Mouse (Mus musculus): ENCODE data around the gene Rrp9. TPM values are rescaled to one million over a fixed set of nuclear protein-coding genes. Genes with fewer than 3 reads are reported as not detected.

Rrp9 gene
- total and polyA plus RNA-seq, 3 experiments: 315 to 395 TPM; not detected in 1

DNA sequence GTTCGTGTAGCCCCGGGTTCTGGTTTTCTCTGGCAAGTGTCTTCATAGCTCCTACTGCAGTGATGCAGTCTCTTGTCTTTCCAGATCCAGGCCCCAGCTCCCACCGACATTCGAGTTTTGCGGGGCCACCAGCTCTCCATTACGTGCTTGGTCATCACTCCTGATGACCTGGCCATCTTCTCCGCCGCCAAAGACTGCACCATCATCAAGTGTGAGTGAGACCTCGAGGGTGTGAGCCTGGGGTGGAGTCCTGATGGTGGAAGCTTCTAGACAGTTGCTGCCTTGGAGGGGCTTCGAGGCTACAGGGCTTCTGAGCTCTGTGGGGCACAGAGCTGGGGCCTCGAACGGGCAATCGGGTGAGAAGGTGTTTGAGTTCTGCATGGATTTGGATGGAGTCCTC, 5.9 kb downstream of the Rrp9 start:
- Histone ChIP-seq H3K27ac (ENCODE audit: control insufficient read depth, low read depth, low read length) (no peak overlapping the region), H3K9ac (ENCODE audit: control insufficient read depth, low read depth, low read length, poor library complexity, severe bottlenecking) (no peak overlapping the region), H3K27me3 (ENCODE audit: control insufficient read depth in 1 of 2, insufficient read depth in 2 of 2, low read length in 2 of 2) (no peaks in the 10 kb centered on the region), H3K4me1 (ENCODE audit: control insufficient read depth in 1 of 2, insufficient read depth in 2 of 2, low read length in 2 of 2) (peaks cover 0 to 9% of the 10 kb centered on the region in 2 experiments; a peak in 3 of 4 replicates), H3K79me2 (ENCODE audit: control insufficient read depth, insufficient read depth, low read length, poor library complexity) (peaks cover 27% of the 10 kb centered on the region), H3K36me3 (ENCODE audit: control insufficient read depth in 1 of 2, insufficient read depth in 2 of 2, low read length in 2 of 2) (peaks cover 0 to 3% of the 10 kb centered on the region in 2 experiments; a peak in 3 of 4 replicates), H3K9me3 (replicated peaks; ENCODE audit: insufficient read depth, low read length) (no peaks in the 10 kb centered on the region), H3K4me3 (ENCODE audit: control insufficient read depth in 1 of 2, insufficient read depth in 1 of 2, low read depth in 2 of 2, low read length in 2 of 2) (no peak overlapping the region)
- TF ChIP-seq NRF1 (IDR thresholded peaks at IDR 0.05; ENCODE audit: insufficient read depth, low read depth, low read length, poor library complexity, severe bottlenecking) (no peak), SMC3 (IDR thresholded peaks at IDR 0.05; ENCODE audit: low read depth, low read length) (no peak), USF1 (IDR thresholded peaks at IDR 0.05; ENCODE audit: low read depth, low read length) (no peak), MAX (IDR thresholded peaks at IDR 0.05; ENCODE audit: low read length) (no peak), NELFE (IDR thresholded peaks at IDR 0.05; ENCODE audit: low read depth, low read length) (no peak), RCOR1 (IDR thresholded peaks at IDR 0.05; ENCODE audit: low read depth, low read length) (no peak), USF2 (IDR thresholded peaks at IDR 0.05; ENCODE audit: borderline replicate concordance in 1 of 2, insufficient read depth in 1 of 2, low read depth in 1 of 2, low read length in 2 of 2) (no peak), TAL1 (IDR thresholded peaks at IDR 0.05; ENCODE audit: low read length) (no peak), UBTF (IDR thresholded peaks at IDR 0.05; ENCODE audit: borderline replicate concordance, insufficient read depth, low read depth, low read length) (no peak), MXI1 (IDR thresholded peaks at IDR 0.05; ENCODE audit: low read depth, low read length) (no peak)
- no peak for DNase-seq (ENCODE audit: low read depth, low spot score)

DNA sequence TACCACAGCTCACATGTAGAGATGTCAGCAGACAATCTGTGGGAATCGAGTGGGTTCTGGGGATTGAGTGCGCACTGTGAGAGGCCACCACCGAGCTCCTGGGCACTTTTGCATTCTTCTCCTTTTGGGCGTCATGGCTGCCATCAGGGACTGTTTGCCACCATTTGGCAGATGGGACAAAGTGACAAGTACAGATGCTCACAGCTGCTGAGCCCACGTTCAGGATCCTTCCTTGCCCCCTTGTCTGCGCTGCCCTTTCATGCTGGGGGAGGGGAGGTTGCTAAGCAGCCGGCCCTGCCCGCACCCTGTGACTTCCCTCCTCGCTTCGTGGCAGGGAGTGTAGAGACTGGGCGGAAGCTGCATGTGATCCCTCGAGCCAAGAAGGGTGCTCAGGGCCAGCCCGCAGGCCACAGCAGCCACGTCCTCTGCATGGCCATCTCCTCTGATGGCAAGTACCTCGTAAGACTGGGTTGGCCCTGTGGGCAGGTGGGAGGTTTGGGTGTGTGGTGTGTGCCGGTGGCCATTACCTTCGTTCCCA, 6.9 kb downstream of the Rrp9 start:
- no peak overlapping the region for H3K27ac ChIP-seq (ENCODE audit: control insufficient read depth, low read depth, low read length)
- TF ChIP-seq ELF1 (IDR thresholded peaks at IDR 0.05; ENCODE audit: low read depth, low read length): no peak
- no peak for TF ChIP-seq UBTF (IDR thresholded peaks at IDR 0.05; ENCODE audit: borderline replicate concordance, insufficient read depth, low read depth, low read length)

DNA sequence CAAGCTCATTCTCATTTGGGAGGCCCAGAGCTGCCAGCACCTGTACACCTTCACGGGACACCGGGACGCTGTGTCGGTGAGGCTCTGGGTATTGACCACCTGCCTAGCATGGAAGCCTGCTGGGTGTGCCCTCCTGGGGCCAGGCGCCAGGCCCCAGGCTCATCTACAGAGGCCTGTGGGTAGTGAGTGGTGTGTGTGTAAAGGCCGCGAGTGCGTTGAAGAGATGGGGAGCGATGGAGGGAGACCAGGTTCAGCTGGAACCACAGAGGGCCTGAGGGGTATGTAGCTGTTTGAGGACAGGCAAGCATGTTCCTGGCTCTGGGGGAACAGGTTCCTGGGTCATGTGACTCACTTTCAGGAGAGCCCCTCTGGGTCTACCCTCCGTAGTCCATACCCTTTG, 7.4 kb downstream of the Rrp9 start:
- Histone ChIP-seq H3K4me3 (ENCODE audit: control insufficient read depth in 1 of 2, insufficient read depth in 1 of 2, low read depth in 2 of 2, low read length in 2 of 2) (no peak overlapping the region), H3K36me3 (ENCODE audit: control insufficient read depth in 1 of 2, insufficient read depth in 2 of 2, low read length in 2 of 2) (peaks cover 0 to 2% of the 10 kb centered on the region in 2 experiments; a peak in 3 of 4 replicates), H3K9ac (ENCODE audit: control insufficient read depth, low read depth, low read length, poor library complexity, severe bottlenecking) (no peak overlapping the region), H3K4me1 (ENCODE audit: control insufficient read depth in 1 of 2, insufficient read depth in 2 of 2, low read length in 2 of 2) (peaks cover 0 to 7% of the 10 kb centered on the region in 2 experiments; a peak in 3 of 4 replicates), H3K27ac (ENCODE audit: control insufficient read depth, low read depth, low read length) (no peak overlapping the region), H3K79me2 (ENCODE audit: control insufficient read depth, insufficient read depth, low read length, poor library complexity) (peaks cover 17% of the 10 kb centered on the region), H3K27me3 (ENCODE audit: control insufficient read depth in 1 of 2, insufficient read depth in 2 of 2, low read length in 2 of 2) (no peaks in the 10 kb centered on the region), H3K9me3 (replicated peaks; ENCODE audit: insufficient read depth, low read length) (no peaks in the 10 kb centered on the region)
- no peak for DNase-seq (ENCODE audit: low read depth, low spot score)
- TF ChIP-seq MEF2A (IDR thresholded peaks at IDR 0.05; ENCODE audit: extremely low read depth, insufficient replicate concordance, low read depth, low read length, poor library complexity, severe bottlenecking) (no peak), MYC (IDR thresholded peaks at IDR 0.05; ENCODE audit: low read depth, low read length) (no peak), GATA1 (IDR thresholded peaks at IDR 0.05; ENCODE audit: low read depth, low read length) (no peak), NELFE (IDR thresholded peaks at IDR 0.05; ENCODE audit: low read depth, low read length) (no peak), RCOR1 (IDR thresholded peaks at IDR 0.05; ENCODE audit: low read depth, low read length) (no peak), EP300 (IDR thresholded peaks at IDR 0.05; ENCODE audit: low read depth in 1 of 2, low read length in 2 of 2) (no peak), UBTF (IDR thresholded peaks at IDR 0.05; ENCODE audit: borderline replicate concordance, insufficient read depth, low read depth, low read length) (no peak), JUND (IDR thresholded peaks at IDR 0.05; ENCODE audit: low read depth, low read length) (no peak), MYB (IDR thresholded peaks at IDR 0.05; ENCODE audit: low read depth, low read length) (no peak), POLR2AphosphoS5 (IDR thresholded peaks at IDR 0.05; ENCODE audit: borderline replicate concordance, low read depth, low read length) (no peak), CTCF (IDR thresholded peaks at IDR 0.05 in 2 of 3, conservative IDR thresholded peaks at IDR 0.05 in 1 of 3; ENCODE audit: control insufficient read depth in 1 of 3, insufficient read depth in 1 of 3, low read depth in 2 of 3, low read length in 3 of 3, poor library complexity in 1 of 3, severe bottlenecking in 1 of 3) (no peak), E2F4 (IDR thresholded peaks at IDR 0.05; ENCODE audit: borderline replicate concordance, low read depth, low read length) (no peak), ZKSCAN1 (IDR thresholded peaks at IDR 0.05; ENCODE audit: low read depth, low read length) (no peak)

More for the DNA sequence above, 6.9 kb downstream of the Rrp9 start:
- Histone ChIP-seq H3K79me2 (ENCODE audit: control insufficient read depth, insufficient read depth, low read length, poor library complexity) (peaks cover 22% of the 10 kb centered on the region), H3K9ac (ENCODE audit: control insufficient read depth, low read depth, low read length, poor library complexity, severe bottlenecking) (no peak overlapping the region), H3K36me3 (ENCODE audit: control insufficient read depth in 1 of 2, insufficient read depth in 2 of 2, low read length in 2 of 2) (peaks cover 0 to 3% of the 10 kb centered on the region in 2 experiments; a peak in 3 of 4 replicates), H3K4me1 (ENCODE audit: control insufficient read depth in 1 of 2, insufficient read depth in 2 of 2, low read length in 2 of 2) (peaks cover 0 to 9% of the 10 kb centered on the region in 2 experiments; a peak in 3 of 4 replicates), H3K4me3 (ENCODE audit: control insufficient read depth in 1 of 2, insufficient read depth in 1 of 2, low read depth in 2 of 2, low read length in 2 of 2) (no peak overlapping the region), H3K9me3 (replicated peaks; ENCODE audit: insufficient read depth, low read length) (no peaks in the 10 kb centered on the region), H3K27me3 (ENCODE audit: control insufficient read depth in 1 of 2, insufficient read depth in 2 of 2, low read length in 2 of 2) (no peaks in the 10 kb centered on the region)
- no peak for DNase-seq (ENCODE audit: low read depth, low spot score)
